ENCODE assay signal across 26 mouse cellular contexts in genomic region chr6:99938949-99939348, GRCm38 (mm10).
DNase-seq lines count a peak whose midpoint lies in the region; ATAC-seq lines count a peak whose summit lies in the region.
"Had no signal": no experiment of that assay in that cellular context is flagged by ENCODE, and none has a peak within 500 bp of the region (broad histone marks: within the 10 kb centered on the region; RNA-seq: fewer than 3 reads in every experiment).

No protein-coding gene starts in this region.

- no peak overlapping the region; the same call in 1 of the 2 replicates for H3K27ac ChIP-seq in midbrain, embryonic 12.5 days (replicated peaks)
- H3K27ac ChIP-seq in midbrain, embryonic 10.5 days (replicated peaks), result no peak overlapping the region
- no peak overlapping the region for H3K27ac ChIP-seq in intestine, embryonic 16.5 days (ENCODE audit: low read length)
- H3K27ac ChIP-seq in limb, embryonic 13.5 days, result no peak overlapping the region
- H3K27ac ChIP-seq in midbrain, embryonic 16.5 days (ENCODE audit: low read length), result no peak overlapping the region
- H3K27ac ChIP-seq: forebrain, embryonic 10.5 days; heart, embryonic 15.5 days; hindbrain, embryonic 15.5 days; kidney, embryonic 15.5 days; liver, embryonic 12.5 days; neural tube, embryonic 12.5 days had no signal

- no peaks in the 10 kb centered on the region for H3K36me3 ChIP-seq in midbrain, embryonic 12.5 days
- no peaks in the 10 kb centered on the region for H3K36me3 ChIP-seq in midbrain, embryonic 10.5 days
- H3K36me3 ChIP-seq in intestine, embryonic 16.5 days (ENCODE audit: control insufficient read depth, insufficient read depth, low read length), result no peaks in the 10 kb centered on the region
- H3K36me3 ChIP-seq in limb, embryonic 13.5 days, result no peaks in the 10 kb centered on the region
- no peaks in the 10 kb centered on the region for H3K36me3 ChIP-seq in midbrain, embryonic 16.5 days (ENCODE audit: control insufficient read depth, insufficient read depth, low read length)
- H3K36me3 ChIP-seq: forebrain, embryonic 10.5 days; G1E; heart, embryonic 15.5 days; hindbrain, embryonic 15.5 days; kidney, embryonic 15.5 days; liver, embryonic 12.5 days; neural tube, embryonic 12.5 days had no signal

- H3K4me1 ChIP-seq in midbrain, embryonic 12.5 days, result peaks cover 24% of the 10 kb centered on the region
- peaks cover 17% of the 10 kb centered on the region for H3K4me1 ChIP-seq in midbrain, embryonic 10.5 days
- no peaks in the 10 kb centered on the region; the same call in 1 of the 2 replicates for H3K4me1 ChIP-seq in intestine, embryonic 16.5 days (ENCODE audit: control insufficient read depth, insufficient read depth, low read length)
- peaks cover 31% of the 10 kb centered on the region for H3K4me1 ChIP-seq in limb, embryonic 13.5 days
- H3K4me1 ChIP-seq in midbrain, embryonic 16.5 days (ENCODE audit: control insufficient read depth, insufficient read depth, low read length), result peaks cover 7% of the 10 kb centered on the region
- H3K4me1 ChIP-seq: liver, embryonic 12.5 days had no signal

- DNase-seq in midbrain, embryonic 10.5 days (ENCODE audit: low spot score), result no peak
- no peak for DNase-seq in left cerebral cortex, postnatal 14 days (ENCODE audit: low spot score in 2 of 2)
- DNase-seq in gastrocnemius, postnatal 36 days, result no peak
- DNase-seq: B cell, adult 2 months; cerebellum, adult 18-20 months; cerebellum, postnatal 36 days; embryo, embryonic 11 days; kidney, adult 11 months; kidney, postnatal 4 days; lung, adult 18-20 months; lung, postnatal 10 days; right cerebral cortex, postnatal 4 days; thymus, postnatal 36 days had no signal

- WGBS in midbrain, embryonic 12.5 days, result 44% methylated on average over 7 of the region's 7 CpGs
- WGBS in midbrain, embryonic 10.5 days, result 64% methylated on average over 7 of the region's 7 CpGs
- 30% methylated on average over 7 of the region's 7 CpGs for WGBS in intestine, embryonic 16.5 days
- WGBS in limb, embryonic 13.5 days, result 4% methylated on average over 7 of the region's 7 CpGs
- 29% methylated on average over 7 of the region's 7 CpGs for whole genome bisulfite sequencing in midbrain, embryonic 16.5 days

- peak; percentile 71; the same call in 1 of the 2 replicates for ATAC-seq in midbrain, embryonic 12.5 days (ENCODE audit: low FRiP score, low read depth)
- ATAC-seq in intestine, embryonic 16.5 days, result peak; percentile 67
- ATAC-seq in limb, embryonic 13.5 days (ENCODE audit: low FRiP score, low read depth), result peak; percentile 81
- ATAC-seq in midbrain, embryonic 16.5 days, result peak; percentile 20; the same call in 1 of the 2 replicates
- ATAC-seq: liver, embryonic 12.5 days; Patski had no signal

- H3K27me3 ChIP-seq in midbrain, embryonic 12.5 days, result peaks cover 47% of the 10 kb centered on the region
- H3K27me3 ChIP-seq in midbrain, embryonic 10.5 days (ENCODE audit: low read depth, poor library complexity, severe bottlenecking), result peaks cover 35% of the 10 kb centered on the region
- H3K27me3 ChIP-seq in intestine, embryonic 16.5 days (replicated peaks; ENCODE audit: control insufficient read depth, insufficient read depth, low read length), result no peaks in the 10 kb centered on the region
- H3K27me3 ChIP-seq in limb, embryonic 13.5 days, result peaks cover 42% of the 10 kb centered on the region
- H3K27me3 ChIP-seq in midbrain, embryonic 16.5 days (ENCODE audit: control insufficient read depth, insufficient read depth, low read depth, low read length), result 0 out of 2 replicates have a peak, but pooled peaks cover 2% of the 10 kb centered on the region
- H3K27me3 ChIP-seq: CH12.LX; hindbrain, embryonic 15.5 days had no signal

- H3K9me3 ChIP-seq in midbrain, embryonic 12.5 days, result no peaks in the 10 kb centered on the region
- H3K9me3 ChIP-seq in midbrain, embryonic 10.5 days (replicated peaks), result no peaks in the 10 kb centered on the region
- no peaks in the 10 kb centered on the region for H3K9me3 ChIP-seq in intestine, embryonic 16.5 days (ENCODE audit: control insufficient read depth, low read length)
- H3K9me3 ChIP-seq in limb, embryonic 13.5 days, result no peaks in the 10 kb centered on the region
- H3K9me3 ChIP-seq in midbrain, embryonic 16.5 days (replicated peaks; ENCODE audit: control insufficient read depth, low read length, poor library complexity, severe bottlenecking), result no peaks in the 10 kb centered on the region
- H3K9me3 ChIP-seq: forebrain, embryonic 10.5 days; heart, embryonic 15.5 days; hindbrain, embryonic 15.5 days; kidney, embryonic 15.5 days; liver, embryonic 12.5 days; neural tube, embryonic 12.5 days had no signal

- no peak overlapping the region for H3K4me3 ChIP-seq in midbrain, embryonic 12.5 days
- no peak overlapping the region for H3K4me3 ChIP-seq in midbrain, embryonic 10.5 days
- no peak overlapping the region for H3K4me3 ChIP-seq in intestine, embryonic 16.5 days (ENCODE audit: low read length)
- no peak overlapping the region for H3K4me3 ChIP-seq in limb, embryonic 13.5 days
- H3K4me3 ChIP-seq in midbrain, embryonic 16.5 days (ENCODE audit: low read depth, low read length), result no peak overlapping the region
- H3K4me3 ChIP-seq: forebrain, embryonic 10.5 days; heart, embryonic 15.5 days; hindbrain, embryonic 15.5 days; kidney, embryonic 15.5 days; liver, embryonic 12.5 days; neural tube, embryonic 12.5 days had no signal

- H3K4me2 ChIP-seq in midbrain, embryonic 12.5 days (replicated peaks), result 0 out of 2 replicates have a peak overlapping the region, but pooled peaks have one; percentile 11
- H3K4me2 ChIP-seq in intestine, embryonic 16.5 days (ENCODE audit: low read depth, low read length), result peak overlapping the region; percentile 20; the same call in 1 of the 2 replicates
- H3K4me2 ChIP-seq in limb, embryonic 13.5 days (replicated peaks), result peak overlapping the region; percentile 33; the same call in 1 of the 2 replicates
- H3K4me2 ChIP-seq in midbrain, embryonic 16.5 days (ENCODE audit: low read length), result no peak overlapping the region
- H3K4me2 ChIP-seq: heart, embryonic 15.5 days; hindbrain, embryonic 15.5 days; kidney, embryonic 15.5 days; liver, embryonic 12.5 days; neural tube, embryonic 12.5 days had no signal

- intact Hi-C loops in left cerebral cortex, postnatal 14 days (cut with DNase I), result no loop called here
- intact Hi-C loops in gastrocnemius, postnatal 36 days (cut with DNase I), result no loop called here

- no peak overlapping the region for H3K9ac ChIP-seq in midbrain, embryonic 12.5 days (replicated peaks)
- H3K9ac ChIP-seq in intestine, embryonic 16.5 days (ENCODE audit: low read depth, low read length), result no peak overlapping the region
- no peak overlapping the region for H3K9ac ChIP-seq in limb, embryonic 13.5 days
- no peak overlapping the region for H3K9ac ChIP-seq in midbrain, embryonic 16.5 days (ENCODE audit: low read depth, low read length)
- H3K9ac ChIP-seq: heart, embryonic 15.5 days; hindbrain, embryonic 15.5 days; kidney, embryonic 15.5 days; liver, embryonic 12.5 days; neural tube, embryonic 12.5 days had no signal

Comparison
In these comparisons a context has a peak if more than half of its experiments do, and no peak if none do; other contexts are left out.
1. ATAC-seq: peak in every context shown above with its lines; median percentile 81 in limb, embryonic 13.5 days; 71 in midbrain, embryonic 12.5 days; 67 in intestine, embryonic 16.5 days; 20 in midbrain, embryonic 16.5 days.